Mouse (Mus musculus) macrophage (primary cell): ENCODE measurements around the gene Pdcl. TPM values are rescaled to one million over a fixed set of nuclear protein-coding genes. Genes with fewer than 3 reads are reported as not detected.

ENCODE experiments used
- polyA plus RNA-seq: library from polyadenylated mRNA; stranded (reverse); fragments of 250-400 nt; gene quantifications from 3 replicates; pipeline ENCODE4 v1.2.4, GENCODE M21; 2018; ENCODE audit warnings: inconsistent platforms

Pdcl gene
- polyA plus RNA-seq, 1 experiment from 2014 or later, result 34.2 TPM

Other genes starting within 250 kb of the Pdcl start
- not detected in 3 replicates for gene Olfr362, start 241.4 kb downstream of the Pdcl start, polyA plus RNA-seq
- gene Olfr364-ps1, start 220.0 kb downstream of the Pdcl start, polyA plus RNA-seq, result not detected in 3 replicates
- not detected in 3 replicates for gene Olfr365, start 171.1 kb downstream of the Pdcl start, polyA plus RNA-seq
- not detected in 3 replicates for gene Olfr366, start 147.8 kb downstream of the Pdcl start, polyA plus RNA-seq
- not detected in 3 replicates for gene Olfr368, start 32.8 kb downstream of the Pdcl start, polyA plus RNA-seq
- 8.6 to 13.4 TPM (median 12.1 TPM) in 3 replicates for gene Rc3h2, start 63.6 kb upstream of the Pdcl start, polyA plus RNA-seq
- 1.8 to 3.8 TPM (median 2.1 TPM) in 3 replicates for gene Zbtb26, start 83.8 kb upstream of the Pdcl start, polyA plus RNA-seq
- 10.3 to 13.1 TPM (median 11.9 TPM) in 3 replicates for gene Zbtb6, start 83.8 kb upstream of the Pdcl start, polyA plus RNA-seq
- 24.2 to 51.7 TPM (median 25.0 TPM) in 3 replicates for gene Rabgap1, start 83.9 kb upstream of the Pdcl start, polyA plus RNA-seq
- 0.04 TPM in 1 of 3 replicates, not detected in the others for gene Gpr21, start 157.0 kb upstream of the Pdcl start, polyA plus RNA-seq